In the genomic region with DNA sequence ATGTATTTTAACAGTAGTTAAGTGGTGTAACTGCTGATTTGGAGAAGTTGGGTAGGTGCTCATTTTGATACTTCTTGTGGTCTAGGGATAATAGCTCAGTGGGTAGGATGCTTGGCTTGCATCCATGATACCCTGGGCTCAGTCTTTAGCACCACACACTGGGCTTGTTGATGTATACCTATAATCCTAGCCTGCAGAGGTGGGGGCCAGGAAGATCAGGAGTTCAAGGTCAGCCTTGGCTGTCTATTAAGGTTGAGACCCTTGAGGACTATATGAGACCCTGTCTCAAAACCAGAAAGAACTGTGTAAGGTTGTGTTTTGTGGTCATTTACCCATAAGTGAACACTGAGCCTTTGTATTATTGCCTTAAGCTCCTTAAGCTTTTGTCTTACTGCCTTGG, we compare ENCODE assay signal across 26 mouse cellular contexts.
"Had no signal": no experiment of that assay in that cellular context is flagged by ENCODE, and none has a peak within 500 bp of the region (broad histone marks: within the 10 kb centered on the region; RNA-seq: fewer than 3 reads in every experiment).

No protein-coding gene starts in this region.

- H3K9me3 ChIP-seq: heart, embryonic 10.5 days; heart, embryonic 13.5 days; heart, embryonic 15.5 days; hindbrain, embryonic 13.5 days; hindbrain, embryonic 15.5 days; kidney, embryonic 15.5 days; limb, embryonic 13.5 days; limb, embryonic 15.5 days; liver, embryonic 12.5 days had no signal

- H3K9ac ChIP-seq: heart, embryonic 13.5 days; heart, embryonic 15.5 days; hindbrain, embryonic 13.5 days; hindbrain, embryonic 15.5 days; kidney, embryonic 15.5 days; limb, embryonic 13.5 days; limb, embryonic 15.5 days; liver, embryonic 12.5 days; liver, embryonic 14.5 days had no signal

- H3K27me3 ChIP-seq: heart, embryonic 13.5 days; heart, embryonic 15.5 days; hindbrain, embryonic 13.5 days; hindbrain, embryonic 15.5 days; kidney, embryonic 15.5 days; limb, embryonic 13.5 days; limb, embryonic 15.5 days; liver, embryonic 12.5 days had no signal

- H3K4me3 ChIP-seq: heart, embryonic 10.5 days; heart, embryonic 13.5 days; heart, embryonic 15.5 days; hindbrain, embryonic 13.5 days; hindbrain, embryonic 15.5 days; kidney, embryonic 15.5 days; limb, embryonic 13.5 days; limb, embryonic 15.5 days; liver, embryonic 12.5 days had no signal

- H3K4me2 ChIP-seq: heart, embryonic 13.5 days; heart, embryonic 15.5 days; hindbrain, embryonic 13.5 days; hindbrain, embryonic 15.5 days; kidney, embryonic 15.5 days; limb, embryonic 13.5 days; limb, embryonic 15.5 days; liver, embryonic 12.5 days had no signal

- H3K4me1 ChIP-seq: heart, embryonic 10.5 days; heart, embryonic 13.5 days; heart, embryonic 15.5 days; hindbrain, embryonic 13.5 days; hindbrain, embryonic 15.5 days; limb, embryonic 13.5 days; limb, embryonic 15.5 days; liver, embryonic 12.5 days had no signal

- DNase-seq: gastrocnemius, postnatal 14 days; gastrocnemius, postnatal 36 days; heart, adult 18-20 months; heart, postnatal 14 days; heart, postnatal 36 days; kidney, adult 11 months; kidney, adult 2 months; kidney, adult 9 months; kidney, postnatal 14 days; kidney, postnatal 36 days; layer of hippocampus, adult 9-11 months; layer of hippocampus, postnatal 36 days; left cerebral cortex, postnatal 4 days had no signal

- H3K27ac ChIP-seq: heart, embryonic 10.5 days; heart, embryonic 13.5 days; heart, embryonic 15.5 days; hindbrain, embryonic 13.5 days; hindbrain, embryonic 15.5 days; hindbrain, postnatal 0 days; kidney, embryonic 15.5 days; kidney, postnatal 0 days; limb, embryonic 13.5 days; limb, embryonic 15.5 days; liver, embryonic 12.5 days; liver, embryonic 14.5 days had no signal

- H3K36me3 ChIP-seq: heart, embryonic 10.5 days; heart, embryonic 13.5 days; heart, embryonic 15.5 days; hindbrain, embryonic 13.5 days; hindbrain, embryonic 15.5 days; kidney, embryonic 15.5 days; limb, embryonic 13.5 days; limb, embryonic 15.5 days had no signal

- ATAC-seq: hindbrain, postnatal 0 days; intestine, embryonic 16.5 days; liver, embryonic 12.5 days had no signal
